Mouse (Mus musculus) telencephalon, adult 2 months (tissue): ENCODE data around the gene Gm3233.
"Not testable (repeated sequence)": the region's sequence is repeated elsewhere in the genome, so short reads cannot be mapped to it uniquely, and the experiment has no call there.

Experiments used
- DNase-seq: peaks from one replicate; pipeline ENCODE4 v3.0.0-alpha.2; 2011; ENCODE audit warnings: low read depth, low spot score

Gene Gm3233

GRCm38 (mm10) chr10:77759582-77759981, at the start of gene Gm3233:
Gene Gm3233 (minus strand): TSS chr10:77759682.
- DNase-seq = not testable (repeated sequence)

DNA sequence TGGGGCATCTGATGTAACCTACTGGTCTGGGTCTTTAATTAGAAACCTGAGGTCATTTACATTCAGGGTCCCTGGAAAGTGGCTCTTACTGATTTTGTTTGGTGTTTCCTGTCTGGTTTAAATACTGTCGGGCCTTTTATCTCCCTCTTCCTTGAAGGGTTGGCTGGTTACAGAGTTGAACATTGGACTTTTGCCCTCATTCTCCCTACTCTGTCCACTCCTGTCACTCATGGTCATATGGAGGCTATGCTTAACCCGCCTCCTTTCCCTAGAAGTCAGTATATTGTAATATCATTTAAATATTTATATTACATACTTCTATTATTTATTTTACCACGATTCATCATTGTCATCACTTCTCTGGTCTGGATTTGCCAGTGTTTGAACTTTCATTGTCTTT, 44.6 kb upstream of the Gm3233 start:
- no peak for DNase-seq

GRCm38 (mm10) chr10:77798921-77799508, 39.5 kb upstream of the Gm3233 start, which contains the start of gene Gm19668:
Gene Gm19668 (minus strand): TSS chr10:77799133.
- DNase-seq = no peak

DNA sequence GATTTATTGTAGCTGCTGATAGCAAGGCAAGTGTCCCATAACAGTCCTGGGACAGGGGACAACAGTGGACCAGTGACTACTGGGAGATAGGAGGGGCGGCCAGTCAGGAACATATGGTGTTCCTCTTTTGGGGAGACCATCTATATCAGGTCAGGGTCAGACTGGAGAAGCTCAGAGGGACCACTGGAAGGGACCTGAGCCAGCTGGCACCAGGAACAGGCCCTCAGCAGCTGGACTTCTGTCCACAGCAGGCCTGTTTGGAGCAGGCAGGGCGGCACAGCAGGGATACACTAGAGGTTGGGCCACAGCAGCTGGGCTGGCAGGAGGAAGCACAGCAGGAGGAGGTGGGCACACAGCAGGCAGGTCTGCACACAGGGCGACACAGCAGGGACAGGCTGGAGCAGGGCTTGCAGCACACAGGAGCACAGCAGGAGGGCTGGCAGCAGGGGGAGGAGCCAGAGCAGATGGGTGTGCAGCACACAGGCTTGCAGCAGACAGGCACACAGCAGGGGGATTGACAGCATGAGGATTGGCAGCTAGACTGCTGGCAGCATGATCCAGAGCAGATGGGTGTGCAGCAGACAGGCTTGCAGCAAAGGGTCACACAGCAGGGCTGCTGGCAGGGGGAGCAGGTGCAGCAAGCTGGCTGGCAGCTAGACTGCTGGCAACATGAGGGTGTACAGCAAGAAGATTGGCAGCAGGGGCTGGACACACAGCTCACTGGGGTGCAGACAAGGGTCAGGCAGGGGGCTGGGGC, 38.9 kb upstream of the Gm3233 start:
- DNase-seq = not testable (repeated sequence)

DNA sequence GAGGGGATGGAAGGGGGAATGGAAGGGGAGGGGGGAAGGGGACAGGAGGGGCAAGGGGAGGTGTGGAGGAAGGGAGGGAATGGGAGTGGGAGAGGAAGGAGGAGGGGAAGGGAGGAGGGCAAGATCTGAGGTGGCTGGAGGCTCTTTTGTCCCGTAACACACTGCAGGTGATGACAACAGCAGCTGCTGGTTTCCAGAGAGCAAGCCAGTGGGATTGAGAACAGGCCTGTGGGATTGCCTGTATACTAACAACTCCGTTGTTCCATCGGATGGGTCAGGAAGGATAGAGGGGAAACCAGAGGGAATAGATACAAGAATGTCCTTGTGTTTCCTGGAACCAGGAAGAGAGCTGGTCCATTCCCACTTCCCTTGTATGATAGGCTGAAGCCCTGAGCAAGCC, 38.2 kb upstream of the Gm3233 start:
- DNase-seq = no peak

GRCm38 (mm10) chr10:77794976-77795375, 35.5 kb upstream of the Gm3233 start, which contains the start of gene Gm9639:
Gene Gm9639 (minus strand): TSS chr10:77795076.
- no peak for DNase-seq

DNA sequence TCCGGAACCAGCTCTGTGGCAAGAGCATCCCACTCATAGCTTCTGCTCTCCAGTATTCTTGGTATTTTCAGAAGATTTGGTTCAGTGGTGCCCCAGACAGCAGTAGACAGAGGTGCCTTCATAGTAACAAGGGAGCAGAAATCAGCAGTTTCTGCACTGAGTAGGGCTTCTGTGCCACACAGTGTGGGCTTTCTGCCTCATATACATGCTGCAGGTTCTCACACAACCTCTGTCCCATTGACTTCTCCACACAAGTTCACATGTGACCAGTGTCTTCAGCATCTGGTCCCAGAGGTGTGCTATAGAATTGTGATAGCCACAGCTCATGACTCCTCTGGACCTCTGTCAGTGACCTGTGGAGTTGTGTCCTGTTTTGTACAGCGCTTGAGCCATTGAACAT, 29.1 kb upstream of the Gm3233 start:
- DNase-seq = no peak

DNA sequence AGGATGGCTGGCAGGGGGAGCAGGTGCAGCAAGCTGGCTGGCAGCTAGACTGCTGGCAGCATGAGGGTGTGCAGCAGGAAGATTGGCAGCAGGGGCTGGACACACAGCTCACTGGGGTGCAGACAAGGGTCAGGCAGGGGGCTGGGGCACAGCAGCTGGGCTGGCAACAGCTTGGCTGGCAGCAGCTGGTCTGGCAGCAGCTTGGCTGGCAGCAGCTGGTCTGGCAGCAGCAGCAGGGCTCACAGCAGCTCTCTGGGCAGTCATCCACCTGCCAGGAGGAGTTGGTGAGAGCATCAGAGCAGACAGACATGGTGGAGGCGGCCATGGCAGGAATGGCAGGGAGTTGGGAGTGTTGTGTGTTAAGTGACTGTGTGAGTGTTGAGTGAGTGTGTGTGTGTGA, 28.4 kb upstream of the Gm3233 start, which contains the start of gene Gm7137:
Gm7137 (minus strand) TSS at position 325 of the 400 bp plus-strand sequence.
- not testable (repeated sequence) for DNase-seq

GRCm38 (mm10) chr10:77783396-77783795, 23.9 kb upstream of the Gm3233 start:
- not testable (repeated sequence) for DNase-seq

GRCm38 (mm10) chr10:77782442-77782841, 23.0 kb upstream of the Gm3233 start, which contains the start of gene Gm3250:
Gene Gm3250 (minus strand): TSS chr10:77782542.
- DNase-seq = not testable (repeated sequence)

DNA sequence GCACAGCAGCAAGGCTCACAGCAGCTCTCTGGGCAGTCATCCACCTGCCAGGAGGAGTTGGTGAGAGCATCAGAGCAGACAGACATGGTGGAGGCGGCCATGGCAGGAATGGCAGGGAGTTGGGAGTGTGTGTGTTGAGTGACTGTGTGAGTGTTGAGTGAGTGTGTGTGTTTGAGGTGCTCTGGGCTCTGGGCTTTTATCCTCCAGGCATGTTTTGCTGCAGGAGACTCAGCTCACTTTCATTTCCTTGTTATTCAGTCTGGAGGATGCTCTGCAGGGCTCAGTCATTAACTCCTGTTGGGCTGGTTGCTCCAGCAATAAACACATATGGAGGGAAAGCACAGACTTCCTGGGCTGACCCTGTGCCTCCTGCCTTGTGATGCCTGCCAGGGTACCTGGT, 17.4 kb upstream of the Gm3233 start, which contains the start of gene Gm7138:
Gm7138 (minus strand) TSS at position 101 of the 400 bp plus-strand sequence.
- not testable (repeated sequence) for DNase-seq

DNA sequence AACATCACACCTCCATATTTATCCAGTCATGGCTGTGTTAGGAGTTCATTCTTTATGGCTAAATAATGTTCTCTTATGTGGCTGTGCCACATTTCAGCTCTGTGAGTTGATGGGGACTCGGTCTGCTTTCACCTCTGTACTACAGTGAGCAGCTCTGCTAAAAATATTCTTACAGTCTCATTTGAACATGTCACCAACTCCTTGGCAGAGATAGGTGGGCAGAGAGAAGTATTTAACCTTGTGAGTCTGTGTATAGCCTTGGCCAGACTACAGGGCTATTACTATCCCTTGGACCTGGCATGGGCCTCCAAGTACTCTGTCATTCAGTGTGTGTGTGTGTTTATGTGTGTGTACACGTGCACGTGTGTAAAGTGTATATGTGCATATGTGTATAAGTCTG, 12.7 kb upstream of the Gm3233 start:
- not testable (repeated sequence) for DNase-seq

DNA sequence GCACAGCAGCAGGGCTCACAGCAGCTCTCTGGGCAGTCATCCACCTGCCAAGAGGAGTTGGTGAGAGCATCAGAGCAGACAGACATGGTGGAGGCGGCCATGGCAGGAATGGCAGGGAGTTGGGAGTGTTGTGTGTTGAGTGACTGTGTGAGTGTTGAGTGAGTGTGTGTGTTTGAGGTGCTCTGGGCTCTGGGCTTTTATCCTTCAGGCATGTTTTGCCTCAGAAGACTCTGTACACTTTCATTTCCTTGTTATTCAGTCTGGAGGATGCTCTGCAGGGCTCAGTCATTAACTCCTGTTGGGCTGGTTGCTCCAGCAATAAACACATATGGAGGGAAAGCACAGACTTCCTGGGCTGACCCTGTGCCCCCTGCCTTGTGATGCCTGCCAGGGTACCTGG, 11.7 kb upstream of the Gm3233 start, which contains the start of gene Gm3238:
Gm3238 (minus strand) TSS at position 101 of the 400 bp plus-strand sequence.
- not testable (repeated sequence) for DNase-seq

GRCm38 (mm10) chr10:77769727-77770126, 10.2 kb upstream of the Gm3233 start:
- DNase-seq = no peak

GRCm38 (mm10) chr10:77753448-77753847, 6.0 kb downstream of the Gm3233 start:
- no peak for DNase-seq

DNA sequence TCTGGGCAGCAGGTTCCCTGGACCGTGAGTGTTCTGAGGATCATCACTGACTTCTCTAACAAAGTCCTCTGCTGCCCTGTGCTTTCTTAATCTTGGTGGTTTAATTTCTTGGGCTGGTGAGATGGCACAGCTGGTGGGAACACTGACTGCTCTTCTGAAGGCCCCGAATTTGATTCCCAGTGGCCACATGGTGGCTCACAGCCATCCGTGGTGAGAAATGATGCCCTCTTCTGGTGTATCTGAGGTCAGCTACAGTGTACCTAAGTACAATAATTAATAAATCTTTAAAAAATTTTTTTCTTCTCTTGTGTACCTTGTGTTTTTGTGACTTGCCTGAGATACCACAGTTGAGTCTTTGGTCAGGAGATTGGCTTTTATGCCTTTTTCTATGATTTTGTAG, 7.2 kb downstream of the Gm3233 start:
- not testable (repeated sequence) for DNase-seq

DNA sequence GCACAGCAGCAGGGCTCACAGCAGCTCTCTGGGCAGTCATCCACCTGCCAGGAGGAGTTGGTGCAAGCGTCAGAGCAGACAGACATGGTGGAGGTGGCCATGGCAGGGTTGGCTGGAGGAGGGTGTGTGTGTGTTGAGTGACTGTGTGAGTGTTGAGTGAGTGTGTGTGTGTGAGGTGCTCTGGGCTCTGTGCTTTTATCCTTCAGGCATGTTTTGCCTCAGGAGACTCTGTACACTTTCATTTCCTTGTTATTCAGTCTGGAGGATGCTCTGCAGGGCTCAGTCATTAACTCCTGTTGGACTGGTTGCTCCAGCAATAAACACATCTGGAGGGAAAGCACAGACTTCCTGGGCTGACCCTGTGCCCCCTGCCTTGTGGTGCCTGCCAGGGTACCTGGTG, 8.2 kb downstream of the Gm3233 start, which contains the start of gene Gm9736:
Gm9736 (minus strand) TSS at position 101 of the 400 bp plus-strand sequence.
- DNase-seq = not testable (repeated sequence)

DNA sequence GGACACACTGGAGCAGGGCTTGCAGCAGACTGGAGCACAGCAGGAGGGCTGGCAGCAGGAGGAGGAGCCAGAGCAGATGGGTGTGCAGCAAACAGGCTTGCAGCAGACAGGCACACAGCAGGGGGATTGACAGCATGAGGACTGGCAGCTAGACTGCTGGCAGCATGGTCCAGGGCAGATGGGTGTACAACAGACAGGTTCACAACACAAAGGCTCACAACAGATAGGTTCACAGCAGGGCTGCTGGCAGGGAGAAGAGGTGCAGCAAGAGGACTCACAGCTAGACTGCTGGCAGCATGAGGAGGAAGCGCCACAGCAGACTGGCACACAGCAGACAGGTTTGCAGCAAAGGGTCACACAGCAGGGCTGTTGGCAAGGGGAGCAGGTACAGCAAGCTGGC, 8.8 kb downstream of the Gm3233 start:
- not testable (repeated sequence) for DNase-seq

- not testable (repeated sequence) for DNase-seq
Measured at GRCm38 (mm10) chr10:77741924-77742688, 17.4 kb downstream of the Gm3233 start, which contains the start of gene Gm18596. Gene Gm18596 (minus strand): TSS chr10:77742638.

GRCm38 (mm10) chr10:77738929-77739328, 20.6 kb downstream of the Gm3233 start:
- no peak for DNase-seq

DNA sequence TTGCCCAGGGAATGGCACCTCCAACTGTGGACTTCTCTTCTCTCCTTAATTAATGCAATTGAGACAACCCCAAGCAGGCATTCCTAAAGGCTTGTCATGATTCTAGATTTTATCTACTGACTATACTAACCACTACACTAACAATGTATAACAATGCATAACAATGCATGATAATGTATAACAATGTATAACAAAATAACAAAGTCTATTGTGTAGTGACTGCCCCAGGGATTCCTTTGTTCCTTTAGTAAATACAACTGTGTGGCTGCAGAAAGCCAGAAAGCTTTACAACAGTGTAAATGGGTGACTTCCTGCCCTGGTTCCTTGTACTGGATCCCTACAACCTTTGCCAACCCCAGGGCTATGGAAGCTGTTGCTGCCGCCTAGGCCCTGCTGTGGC, 23.6 kb downstream of the Gm3233 start:
- no peak for DNase-seq

DNA sequence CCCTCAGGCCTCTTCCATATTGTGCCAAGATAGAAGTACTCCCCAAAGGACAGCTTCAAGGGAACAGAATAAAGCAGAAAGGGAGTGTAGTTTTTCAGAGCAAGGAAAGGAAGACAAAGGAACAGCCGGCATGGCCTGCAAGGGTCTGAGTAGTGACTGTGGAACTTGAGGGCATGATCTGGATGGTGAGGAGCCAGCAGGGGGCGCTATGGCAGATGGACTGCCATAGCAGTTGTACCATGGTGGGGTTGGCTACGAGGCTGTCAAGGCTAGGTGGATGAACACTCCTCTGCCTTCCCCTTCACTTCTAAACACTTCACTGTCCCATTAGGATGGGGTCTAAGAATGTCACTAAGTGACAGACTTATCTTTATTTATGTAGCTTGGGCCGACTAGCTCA, 30.2 kb downstream of the Gm3233 start:
- no peak for DNase-seq
